Mouse (Mus musculus) kidney, postnatal 36 days (tissue): ENCODE measurements around the gene Scrg1.
"Not testable (repeated sequence)": the region's sequence is repeated elsewhere in the genome, so short reads cannot be mapped to it uniquely, and the experiment has no call there.

ENCODE experiments used
- DNase-seq, 2 experiments: peaks; one replicate each; pipeline ENCODE4 v3.0.0; 2021 to 2022; ENCODE audit warnings: mixed read lengths in 2 of 2

Gene Scrg1

DNA sequence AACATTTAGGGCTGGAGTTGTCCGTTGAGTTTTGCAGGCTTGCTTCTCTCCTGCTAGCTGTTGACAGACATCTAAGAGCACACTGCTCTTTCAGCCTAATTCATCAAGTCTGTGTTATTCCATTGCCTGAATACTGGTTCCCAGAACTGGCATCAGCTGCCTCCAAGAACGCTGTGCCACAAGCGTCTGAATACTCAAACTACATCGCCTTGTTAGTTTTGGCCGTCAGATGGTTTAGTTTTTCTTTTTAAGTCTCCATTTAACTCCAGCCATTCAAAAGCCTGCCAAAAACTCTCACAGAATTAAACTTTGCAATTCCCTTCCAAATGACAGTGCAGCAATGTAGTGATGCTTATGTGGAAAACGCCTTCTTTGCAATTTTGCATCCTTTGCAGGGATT lies 1.4 kb downstream of the Scrg1 start:
- DNase-seq: no peak

GRCm38 (mm10) chr8:57457942-57458341 lies 2.2 kb downstream of the Scrg1 start:
- DNase-seq: no peak

- DNase-seq: no peak
Measured at GRCm38 (mm10) chr8:57462839-57463238, 7.1 kb downstream of the Scrg1 start.

- DNase-seq: peak in 1 of 2 experiments; percentile 23
Measured at GRCm38 (mm10) chr8:57463757-57464156, 8.0 kb downstream of the Scrg1 start.

DNA sequence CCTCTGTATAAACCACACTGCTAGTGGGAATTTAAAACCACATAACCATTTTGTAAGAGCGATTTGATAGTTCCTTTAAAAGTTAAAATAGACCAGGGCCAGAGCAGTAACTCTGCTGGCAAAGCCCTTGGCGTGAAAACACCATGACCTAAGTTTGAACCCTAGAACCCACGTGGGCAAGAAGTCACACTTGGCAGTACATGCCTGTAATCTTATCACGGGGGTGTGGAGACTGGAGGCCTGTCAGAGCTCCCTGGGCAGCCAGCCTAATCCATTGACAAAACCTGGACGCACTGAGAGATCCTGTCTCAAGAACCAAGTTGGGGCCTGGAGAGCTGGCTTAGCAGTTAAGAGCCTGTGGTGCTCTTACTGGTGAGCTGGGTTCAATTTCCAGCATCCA lies 12.9 kb downstream of the Scrg1 start:
- peak; percentile 71 for DNase-seq

GRCm38 (mm10) chr8:57470863-57471262 lies 15.1 kb downstream of the Scrg1 start:
- no peak for DNase-seq

- DNase-seq: peak; percentile 46 to 53
Measured at GRCm38 (mm10) chr8:57473751-57474150, 18.0 kb downstream of the Scrg1 start.

DNA sequence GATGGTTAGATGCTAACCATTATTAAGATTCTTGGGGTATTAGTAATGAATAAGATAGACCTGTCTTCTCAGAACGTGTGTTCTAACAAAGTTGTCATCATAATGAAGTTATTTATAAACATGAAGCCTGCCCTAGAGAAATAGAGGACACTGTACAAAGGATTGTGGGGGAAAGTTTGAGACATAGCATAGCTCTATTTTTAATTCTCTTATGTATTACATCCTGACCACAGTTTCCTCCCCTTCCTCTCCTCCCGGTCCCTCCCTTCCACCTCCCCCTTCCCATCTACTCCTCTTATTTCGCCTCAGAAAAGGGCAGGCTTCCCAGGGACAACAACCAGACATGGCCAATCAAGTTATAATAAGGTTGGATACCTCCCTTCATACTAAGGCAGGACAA lies 22.7 kb downstream of the Scrg1 start:
- no peak for DNase-seq

GRCm38 (mm10) chr8:57479700-57480099 lies 24.0 kb downstream of the Scrg1 start:
- no peak for DNase-seq

- DNase-seq: no peak
Measured at GRCm38 (mm10) chr8:57480606-57481005, 24.9 kb downstream of the Scrg1 start.

DNA sequence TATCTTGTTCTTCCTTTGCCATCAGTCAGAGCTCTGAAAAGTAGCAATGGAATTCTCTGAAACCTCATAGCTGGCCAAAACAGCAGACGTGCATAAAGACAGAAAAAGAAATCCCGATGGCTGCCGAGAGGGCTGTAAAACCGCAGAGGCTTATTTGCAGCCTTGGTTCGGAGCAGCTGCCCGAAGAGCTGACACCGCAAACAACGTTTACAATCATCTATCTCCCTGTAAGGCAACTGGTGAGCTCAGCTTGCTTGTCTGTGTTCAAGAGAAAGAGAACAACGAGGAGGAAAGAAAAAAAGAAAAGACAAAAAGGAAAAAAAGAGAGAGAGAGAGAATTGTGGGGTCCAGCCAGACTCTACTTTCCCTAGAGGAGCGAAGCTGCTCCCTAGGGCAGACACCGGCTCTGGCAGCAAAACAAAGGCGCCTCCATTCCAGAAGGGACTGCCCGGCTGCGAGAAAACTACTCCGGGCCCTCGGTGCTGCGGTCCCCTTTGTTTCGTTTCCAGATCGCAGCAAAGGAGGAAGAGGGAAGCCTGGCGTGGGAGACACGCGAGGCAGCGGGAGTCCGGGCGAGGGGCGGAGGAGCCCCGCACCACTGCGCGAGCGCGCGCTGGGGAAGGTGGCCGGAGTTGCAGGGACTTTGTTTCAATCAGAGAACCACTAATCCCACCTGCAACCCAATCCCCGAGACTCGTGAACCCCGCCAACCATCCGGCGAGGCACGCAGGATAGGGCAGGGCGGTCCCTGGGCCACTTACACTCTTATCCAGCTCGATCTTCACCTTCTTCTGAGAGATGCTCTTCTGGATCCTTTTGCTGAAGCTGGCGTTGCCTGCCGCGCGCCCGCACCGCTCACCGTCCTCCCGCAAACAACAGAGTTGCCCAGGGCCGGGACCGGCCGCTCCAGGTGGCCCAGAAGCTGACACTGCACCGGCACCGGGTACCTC lies 31.0 kb downstream of the Scrg1 start:
- DNase-seq: peak; percentile 16 to 59

DNA sequence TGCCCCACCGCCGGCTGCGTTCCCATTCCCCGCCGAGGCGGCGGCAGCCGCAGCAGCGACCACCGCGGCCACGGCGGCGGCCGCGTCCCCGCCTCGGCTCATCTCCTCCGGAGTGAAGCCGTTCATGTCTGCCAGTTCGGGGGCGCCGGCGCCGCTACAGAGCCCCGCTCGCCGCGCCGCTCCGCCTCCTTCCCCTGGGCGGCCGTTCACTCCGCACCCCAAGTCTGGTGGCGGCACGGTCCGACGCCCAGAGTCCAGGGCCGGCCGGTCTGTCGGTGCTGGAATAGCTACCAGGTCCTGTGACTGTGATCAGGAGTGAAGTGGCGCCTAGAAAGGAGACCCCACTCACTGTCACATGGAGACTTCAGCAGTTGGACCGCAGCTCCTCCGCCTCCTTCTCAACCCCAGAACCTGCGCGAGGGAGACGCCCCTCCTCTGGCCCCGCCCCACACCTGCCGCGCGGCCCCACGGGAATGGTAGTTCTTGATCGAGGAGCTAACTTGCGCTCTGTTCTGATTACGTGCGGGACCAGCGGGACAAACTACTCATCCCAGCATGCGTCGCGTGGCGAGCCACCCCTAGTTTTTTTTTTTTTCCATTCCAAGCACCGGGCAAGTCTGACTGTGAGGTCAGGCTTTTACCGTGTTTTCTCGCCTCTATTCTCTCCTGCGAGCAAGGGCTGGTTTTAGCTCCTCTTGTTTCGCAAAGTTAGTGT lies 31.9 kb downstream of the Scrg1 start, which contains the start of gene Sap30:
Sap30 (minus strand) TSS at position 420 of the 715 bp plus-strand sequence.
- peak; percentile 98 to 99 for DNase-seq

- DNase-seq: peak; percentile 84 to 87
Measured at GRCm38 (mm10) chr8:57488312-57488765, 32.6 kb downstream of the Scrg1 start.

DNA sequence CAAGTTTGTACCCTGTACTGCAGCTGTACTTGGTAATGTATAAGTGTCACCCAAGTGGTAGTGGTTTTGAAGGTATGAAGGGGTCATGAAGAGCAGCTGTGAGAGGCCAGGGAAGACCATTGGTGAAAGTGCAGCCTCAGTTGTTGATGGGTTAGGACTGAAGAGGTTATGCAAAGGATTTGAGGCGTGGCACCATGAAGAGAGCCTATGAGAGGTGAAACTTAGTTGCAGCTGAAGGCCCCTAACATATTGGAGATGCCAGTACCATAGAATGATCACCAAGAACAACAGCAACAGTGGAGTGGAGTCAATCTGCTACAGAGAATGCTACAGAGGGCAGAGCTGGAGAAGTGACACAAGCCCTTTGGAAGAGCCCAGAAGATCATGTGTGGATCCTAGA lies 33.6 kb downstream of the Scrg1 start:
- DNase-seq: no peak

- peak; percentile 52 to 72 for DNase-seq
Measured at GRCm38 (mm10) chr8:57489896-57490295, 34.2 kb downstream of the Scrg1 start.

DNA sequence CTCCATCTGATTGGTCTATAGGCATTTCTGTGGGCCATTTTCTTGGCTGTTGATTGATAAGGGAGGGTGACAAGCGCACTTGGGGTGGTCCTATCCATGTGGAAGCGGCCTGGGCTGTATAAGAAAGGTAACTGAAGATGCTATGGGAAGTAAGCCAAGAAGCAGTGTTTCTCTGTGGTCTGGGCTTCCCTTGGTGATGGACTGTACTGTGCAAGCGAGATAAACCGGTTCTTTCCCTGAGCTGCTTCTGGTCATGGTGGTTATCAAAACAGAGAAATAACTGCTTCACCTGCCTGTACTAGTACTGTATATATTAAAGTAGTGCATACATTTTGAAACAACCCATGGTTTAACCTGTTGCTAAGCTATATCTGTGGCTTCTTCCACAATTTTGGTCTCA lies 36.1 kb downstream of the Scrg1 start:
- no peak for DNase-seq

- no peak for DNase-seq
Measured at GRCm38 (mm10) chr8:57498494-57498846, 42.7 kb downstream of the Scrg1 start.

DNA sequence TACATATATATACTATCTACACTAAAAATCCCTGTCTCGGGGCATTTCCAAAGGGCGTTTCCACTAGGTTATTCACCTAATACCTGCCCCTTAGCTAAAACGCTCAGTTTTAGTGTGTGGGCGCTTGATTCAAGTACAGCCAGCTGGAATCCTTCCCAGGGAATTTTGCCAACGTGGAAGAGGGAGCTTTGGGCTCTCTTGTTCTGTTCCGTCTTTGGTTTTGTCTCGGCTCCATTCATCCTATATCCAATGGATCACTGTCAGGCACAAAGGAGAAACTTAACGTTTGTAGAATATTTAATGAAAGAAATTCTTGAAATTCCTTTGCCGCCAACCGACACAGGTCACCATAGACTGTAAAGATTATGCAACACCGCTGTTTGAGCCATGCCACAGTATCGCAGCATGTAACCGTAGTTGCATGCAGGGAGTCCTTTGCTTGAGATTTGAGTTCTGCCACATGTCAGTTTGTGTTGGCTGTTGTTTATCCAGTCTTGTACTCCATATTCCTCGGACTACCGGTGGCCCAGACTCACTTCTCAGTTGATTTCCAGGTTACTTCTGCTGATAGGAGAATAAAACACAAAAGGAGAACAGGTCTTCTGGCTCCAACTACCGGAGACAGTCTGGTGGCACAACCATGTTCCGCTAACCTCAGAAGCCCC lies 43.3 kb downstream of the Scrg1 start:
- DNase-seq: peak; percentile 64 to 85

- DNase-seq: peak; percentile 55 to 84
Measured at GRCm38 (mm10) chr8:57503641-57504040, 47.9 kb downstream of the Scrg1 start.

- not testable (repeated sequence) for DNase-seq
Measured at GRCm38 (mm10) chr8:57505500-57505899, 49.8 kb downstream of the Scrg1 start.

DNA sequence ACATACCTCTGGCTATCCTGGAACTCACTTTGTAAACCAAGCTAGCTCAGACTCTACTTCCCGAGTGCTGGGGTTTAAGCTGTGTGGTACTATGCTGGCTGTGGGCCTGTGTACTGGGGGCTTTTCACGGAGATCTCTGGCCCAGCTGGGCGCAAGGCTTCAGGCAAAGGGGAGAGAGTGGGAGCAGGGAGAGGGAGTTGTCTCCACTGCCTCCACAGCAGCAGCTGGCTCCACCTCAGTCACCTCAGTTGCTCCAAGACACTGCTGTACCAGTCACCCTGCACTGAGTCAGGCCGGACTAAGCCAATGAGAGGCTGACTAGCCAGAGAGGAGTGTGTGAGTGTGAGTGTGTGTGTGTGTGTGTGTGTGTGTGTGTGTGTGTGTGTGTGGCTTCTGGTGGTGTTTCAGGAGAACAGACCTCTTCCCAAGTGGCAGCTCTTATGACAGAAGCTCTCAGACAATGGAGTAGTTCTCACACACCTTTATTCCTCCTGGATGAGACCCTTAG lies 51.9 kb downstream of the Scrg1 start:
- DNase-seq: no peak

DNA sequence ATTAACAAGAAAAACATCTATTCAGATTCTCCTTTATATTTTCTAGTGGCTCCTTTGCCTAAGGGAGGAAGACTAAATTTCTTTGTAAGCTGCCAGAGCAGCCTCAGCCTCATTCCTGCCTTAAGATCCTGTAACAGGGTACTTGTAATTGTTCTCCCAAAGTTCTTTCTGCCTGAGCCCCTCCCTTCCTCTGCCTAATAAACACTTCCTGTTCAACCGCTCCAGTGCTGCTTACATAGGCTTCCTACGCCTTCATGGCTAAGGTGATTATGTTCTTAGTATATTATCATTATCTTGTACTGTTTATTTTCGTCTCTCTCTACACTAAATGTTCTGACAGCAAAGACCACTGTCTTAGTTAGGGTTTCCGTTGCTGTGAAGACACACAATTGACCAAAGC lies 52.9 kb downstream of the Scrg1 start:
- DNase-seq: no peak

DNA sequence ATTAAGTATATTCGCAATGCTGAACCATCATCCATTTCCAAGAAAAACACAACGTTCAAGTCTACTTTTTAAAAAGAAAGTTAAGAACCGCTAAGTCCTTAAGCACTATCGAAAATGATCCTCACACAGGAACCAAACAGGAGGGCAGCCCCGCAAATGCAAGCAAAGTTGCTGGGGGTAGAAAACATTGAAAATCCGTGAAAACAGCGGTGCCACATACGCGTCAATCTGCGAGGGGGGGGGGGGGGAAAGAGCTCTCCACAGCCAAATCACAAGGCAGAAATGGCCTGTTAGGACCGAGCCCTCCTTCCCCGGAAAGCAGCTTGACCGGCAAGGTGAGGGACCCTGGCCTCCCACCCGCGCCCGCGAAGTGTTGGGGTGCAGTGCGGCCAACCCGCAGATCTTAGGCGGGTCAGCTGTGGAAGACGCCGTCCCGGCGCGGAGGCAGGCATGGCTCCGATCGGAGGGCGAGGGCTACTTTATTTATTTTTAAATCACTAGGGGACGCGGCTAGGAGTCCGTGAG lies 55.1 kb downstream of the Scrg1 start:
- no peak for DNase-seq
